Mouse (Mus musculus): ENCODE measurements around the gene Gm48552. TPM values are rescaled to one million over a fixed set of nuclear protein-coding genes. Genes with fewer than 3 reads are reported as not detected.

Gm48552 gene
- polyA plus RNA-seq, 1 experiment: 0.73 TPM

DNA sequence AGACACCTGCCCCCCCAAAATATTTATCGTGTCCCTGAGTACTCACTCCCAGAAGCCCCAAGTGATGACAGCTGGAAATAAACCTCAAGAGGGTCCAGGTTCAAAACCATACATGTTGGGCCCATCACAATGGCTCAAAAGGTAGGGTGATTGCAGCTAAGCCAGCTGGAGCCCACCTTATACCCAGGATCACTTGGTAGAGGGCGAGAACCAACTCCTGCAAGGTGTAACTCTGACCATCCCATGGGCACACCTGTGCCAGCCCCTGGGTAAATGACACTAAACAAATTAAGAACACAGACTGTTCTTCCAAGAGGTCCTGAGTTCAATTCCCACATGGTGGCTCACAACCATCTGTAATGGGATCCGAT lies 9.6 kb upstream of the Gm48552 start:
- TF ChIP-seq POLR2AphosphoS2 (IDR thresholded peaks at IDR 0.05; ENCODE audit: insufficient read length, low read depth): no peak
- TF ChIP-seq USF1 (IDR thresholded peaks at IDR 0.05; ENCODE audit: low read depth): no peak
- no peak for TF ChIP-seq MAX (IDR thresholded peaks at IDR 0.05; ENCODE audit: low read depth)
- TF ChIP-seq TCF12 (IDR thresholded peaks at IDR 0.05; ENCODE audit: insufficient read depth, poor library complexity, severe bottlenecking): no peak
- TF ChIP-seq REST (IDR thresholded peaks at IDR 0.05; ENCODE audit: insufficient read depth, insufficient read length): no peak
- TF ChIP-seq MYOD1 (IDR thresholded peaks at IDR 0.05; ENCODE audit: control insufficient read depth in 1 of 3, insufficient read length in 2 of 3, low read depth in 2 of 3): no peak
- TF ChIP-seq SRF (IDR thresholded peaks at IDR 0.05; ENCODE audit: control insufficient read depth, insufficient read length, low read depth): no peak
- no peak for TF ChIP-seq CEBPB (IDR thresholded peaks at IDR 0.05; ENCODE audit: insufficient read depth, poor library complexity, severe bottlenecking)
- TF ChIP-seq POLR2A (IDR thresholded peaks at IDR 0.05; ENCODE audit: insufficient read length, low read depth): no peak
- TF ChIP-seq MYOG (IDR thresholded peaks at IDR 0.05; ENCODE audit: control insufficient read depth in 1 of 3, insufficient read depth in 1 of 3, insufficient read length in 2 of 3, low read depth in 2 of 3): no peak
- no peak for TF ChIP-seq E2F4 (IDR thresholded peaks at IDR 0.05; ENCODE audit: insufficient read depth)
- no peak for TF ChIP-seq TCF3 (IDR thresholded peaks at IDR 0.05; ENCODE audit: insufficient read length, low read depth)
- no peaks in the 10 kb centered on the region for H3K27me3 ChIP-seq (ENCODE audit: control insufficient read depth, insufficient read depth, insufficient read length)
- peak overlapping the region; percentile 62 for H3K4me2 ChIP-seq (ENCODE audit: low read depth)
- peak overlapping the region; percentile 88 for H3K4me3 ChIP-seq
- H3K79me2 ChIP-seq (ENCODE audit: control insufficient read depth, insufficient read depth): peaks cover 39% of the 10 kb centered on the region
- H3K36me3 ChIP-seq (ENCODE audit: control insufficient read depth, insufficient read depth): no peaks in the 10 kb centered on the region
- no peak overlapping the region for H3ac ChIP-seq (ENCODE audit: control insufficient read depth, insufficient read length)

GRCm38 (mm10) chr10:81379809-81380378 lies 8.9 kb upstream of the Gm48552 start:
- H3ac ChIP-seq (ENCODE audit: control insufficient read depth, insufficient read length): no peak overlapping the region
- H3K4me2 ChIP-seq (ENCODE audit: low read depth): no peak overlapping the region
- H3K4me3 ChIP-seq: no peak overlapping the region
- no peak for TF ChIP-seq REST (IDR thresholded peaks at IDR 0.05; ENCODE audit: insufficient read depth, insufficient read length)
- TF ChIP-seq MAX (IDR thresholded peaks at IDR 0.05; ENCODE audit: low read depth): no peak
- no peaks in the 10 kb centered on the region for H3K27me3 ChIP-seq (ENCODE audit: control insufficient read depth, insufficient read depth, insufficient read length)
- H3K36me3 ChIP-seq (ENCODE audit: control insufficient read depth, insufficient read depth): no peaks in the 10 kb centered on the region
- H3K79me2 ChIP-seq (ENCODE audit: control insufficient read depth, insufficient read depth): peaks cover 37% of the 10 kb centered on the region

DNA sequence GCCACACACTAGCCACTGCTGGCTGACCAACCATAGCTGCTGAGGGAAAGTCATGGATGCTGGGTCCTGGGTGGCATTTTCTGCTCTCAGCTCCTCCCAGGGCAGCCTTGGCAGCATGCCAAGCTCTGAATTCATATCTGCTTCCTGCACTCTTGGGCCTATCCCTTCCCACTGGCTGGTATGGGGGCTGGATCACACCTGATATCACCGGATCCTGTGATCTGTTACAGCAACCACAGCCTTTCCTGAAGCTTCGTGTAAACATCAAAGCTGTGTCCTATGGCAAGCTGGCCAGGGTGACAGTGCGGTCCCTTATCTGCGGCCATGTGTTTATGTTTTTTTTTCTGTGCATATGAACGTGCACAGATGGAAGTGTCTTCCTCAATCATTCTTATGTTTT lies 6.8 kb upstream of the Gm48552 start:
- no peak for TF ChIP-seq REST (IDR thresholded peaks at IDR 0.05; ENCODE audit: insufficient read depth, insufficient read length)
- no peak for TF ChIP-seq SRF (IDR thresholded peaks at IDR 0.05; ENCODE audit: control insufficient read depth, insufficient read length, low read depth)
- TF ChIP-seq TCF3 (IDR thresholded peaks at IDR 0.05; ENCODE audit: insufficient read length, low read depth): no peak
- no peak for TF ChIP-seq MYOD1 (IDR thresholded peaks at IDR 0.05; ENCODE audit: control insufficient read depth in 1 of 3, insufficient read length in 2 of 3, low read depth in 2 of 3)
- TF ChIP-seq E2F4 (IDR thresholded peaks at IDR 0.05; ENCODE audit: insufficient read depth): no peak
- TF ChIP-seq POLR2A (IDR thresholded peaks at IDR 0.05; ENCODE audit: insufficient read length, low read depth): no peak
- TF ChIP-seq USF1 (IDR thresholded peaks at IDR 0.05; ENCODE audit: low read depth): no peak
- TF ChIP-seq POLR2AphosphoS2 (IDR thresholded peaks at IDR 0.05; ENCODE audit: insufficient read length, low read depth): no peak
- no peak for TF ChIP-seq TCF12 (IDR thresholded peaks at IDR 0.05; ENCODE audit: insufficient read depth, poor library complexity, severe bottlenecking)
- no peak for TF ChIP-seq MYOG (IDR thresholded peaks at IDR 0.05; ENCODE audit: control insufficient read depth in 1 of 3, insufficient read depth in 1 of 3, insufficient read length in 2 of 3, low read depth in 2 of 3)
- TF ChIP-seq MAX (IDR thresholded peaks at IDR 0.05; ENCODE audit: low read depth): no peak
- TF ChIP-seq CEBPB (IDR thresholded peaks at IDR 0.05; ENCODE audit: insufficient read depth, poor library complexity, severe bottlenecking): no peak
- H3K4me2 ChIP-seq (ENCODE audit: low read depth): no peak overlapping the region
- H3K4me3 ChIP-seq: no peak overlapping the region
- peaks cover 8% of the 10 kb centered on the region for H3K36me3 ChIP-seq (ENCODE audit: control insufficient read depth, insufficient read depth)
- H3K79me2 ChIP-seq (ENCODE audit: control insufficient read depth, insufficient read depth): peaks cover 26% of the 10 kb centered on the region
- H3ac ChIP-seq (ENCODE audit: control insufficient read depth, insufficient read length): no peak overlapping the region
- H3K27me3 ChIP-seq (ENCODE audit: control insufficient read depth, insufficient read depth, insufficient read length): no peaks in the 10 kb centered on the region

DNA sequence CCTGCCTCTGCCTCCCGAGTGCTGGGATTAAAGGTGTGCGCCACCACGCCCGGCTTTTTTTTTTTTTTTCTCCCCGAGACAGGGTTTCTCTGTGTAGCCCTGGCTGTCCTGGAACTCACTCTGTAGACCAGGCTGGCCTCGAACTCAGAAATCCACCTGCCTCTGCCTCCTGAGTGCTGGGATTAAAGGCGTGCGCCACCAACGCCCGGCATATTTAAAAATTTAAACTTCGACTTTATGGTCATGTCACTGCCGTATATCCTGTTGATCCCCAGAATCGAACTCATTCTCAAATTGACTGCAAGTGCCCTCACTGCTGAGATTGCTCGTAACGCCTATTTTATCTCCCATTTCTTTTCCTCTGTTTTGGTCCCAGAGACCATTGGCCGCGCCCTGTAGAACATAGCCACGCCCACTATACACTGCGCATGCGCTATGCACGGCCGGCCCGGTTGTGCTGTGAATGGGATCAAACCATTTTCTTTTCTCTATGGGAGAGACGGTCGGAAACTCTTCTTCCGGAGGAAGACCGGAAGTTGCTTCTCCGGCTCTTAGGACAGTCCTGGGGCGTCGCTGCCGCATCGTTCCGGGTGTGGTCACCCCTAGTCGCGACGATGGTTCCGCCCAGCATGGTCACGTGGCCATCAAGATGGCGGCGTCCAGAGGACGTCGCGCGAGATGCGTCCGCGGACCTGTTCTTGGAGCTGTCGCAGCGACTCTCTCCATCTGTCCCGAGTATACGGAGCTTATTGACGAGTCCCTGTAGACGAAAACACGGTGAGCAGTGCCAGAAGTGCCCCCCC lies 4.8 kb upstream of the Gm48552 start, which contains the start of the genes Dohh and Gm48551:
TSS of gene Dohh (plus strand) at position 627 of the 803 bp plus-strand sequence.
TSS of gene Gm48551 (plus strand) at position 665 of the 803 bp plus-strand sequence.
- H3K79me2 ChIP-seq (ENCODE audit: control insufficient read depth, insufficient read depth): peaks cover 16% of the 10 kb centered on the region
- TF ChIP-seq E2F4 (IDR thresholded peaks at IDR 0.05; ENCODE audit: insufficient read depth) (no peak), POLR2A (IDR thresholded peaks at IDR 0.05; ENCODE audit: insufficient read length, low read depth) (peak; percentile 87), TCF3 (IDR thresholded peaks at IDR 0.05; ENCODE audit: insufficient read length, low read depth) (no peak), MAX (IDR thresholded peaks at IDR 0.05; ENCODE audit: low read depth) (no peak), CEBPB (IDR thresholded peaks at IDR 0.05; ENCODE audit: insufficient read depth, poor library complexity, severe bottlenecking) (no peak), REST (IDR thresholded peaks at IDR 0.05; ENCODE audit: insufficient read depth, insufficient read length) (peak; percentile 17), POLR2AphosphoS2 (IDR thresholded peaks at IDR 0.05; ENCODE audit: insufficient read length, low read depth) (peak; percentile 47), MYOG (IDR thresholded peaks at IDR 0.05; ENCODE audit: control insufficient read depth in 1 of 3, insufficient read depth in 1 of 3, insufficient read length in 2 of 3, low read depth in 2 of 3) (peak in 1 of 3 experiments; percentile 35), SRF (IDR thresholded peaks at IDR 0.05; ENCODE audit: control insufficient read depth, insufficient read length, low read depth) (peak; percentile 84), MYOD1 (IDR thresholded peaks at IDR 0.05; ENCODE audit: control insufficient read depth in 1 of 3, insufficient read length in 2 of 3, low read depth in 2 of 3) (no peak), USF1 (IDR thresholded peaks at IDR 0.05; ENCODE audit: low read depth) (peak; percentile 99), TCF12 (IDR thresholded peaks at IDR 0.05; ENCODE audit: insufficient read depth, poor library complexity, severe bottlenecking) (no peak)
- peak within 1 kb of the TSS; percentile 88 for H3K4me2 ChIP-seq (ENCODE audit: low read depth)
- peak within 1 kb of the TSS; percentile 95 for H3K4me3 ChIP-seq
- H3K27me3 ChIP-seq (ENCODE audit: control insufficient read depth, insufficient read depth, insufficient read length): no peaks in the 10 kb centered on the region
- H3K36me3 ChIP-seq (ENCODE audit: control insufficient read depth, insufficient read depth): peaks cover 12% of the 10 kb centered on the region
- H3ac ChIP-seq (ENCODE audit: control insufficient read depth, insufficient read length): peak within 1 kb of the TSS; percentile 55

All from myocyte (in vitro differentiated cells).